Mouse (Mus musculus): ENCODE results near the gene Dag1. TPM values are rescaled to one million over a fixed set of nuclear protein-coding genes. Genes with fewer than 3 reads are reported as not detected.

The Dag1 gene
- polyA plus RNA-seq, 1 experiment from 2014 or later = 58.6 TPM

DNA sequence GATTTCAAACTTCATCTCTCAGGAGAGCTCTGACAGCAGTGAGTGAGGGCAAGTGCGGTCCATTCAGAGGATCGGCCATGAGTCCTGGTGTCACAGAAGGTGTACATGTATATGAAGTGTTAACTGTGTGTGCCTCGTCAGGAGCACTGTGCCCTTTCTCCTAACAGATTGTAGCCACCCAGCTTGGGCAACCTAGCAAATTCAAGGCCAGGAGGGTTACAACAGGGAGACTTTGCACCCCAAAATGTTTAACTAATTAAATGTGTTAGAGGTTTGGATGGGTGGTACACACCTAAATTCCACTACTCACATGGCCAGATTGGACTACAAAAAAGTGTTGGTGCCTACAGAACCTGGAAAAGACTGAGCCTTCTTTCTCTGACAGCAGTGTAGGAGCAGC, 42.2 kb downstream of the Dag1 start:
- H3K9ac ChIP-seq (replicated peaks; ENCODE audit: low read depth, low read length) = no peak overlapping the region
- 93% methylated on average over 3 of the region's 3 CpGs for WGBS
- no peak overlapping the region for H3K27ac ChIP-seq (ENCODE audit: low read depth, low read length)
- H3K9me3 ChIP-seq (ENCODE audit: control insufficient read depth, low read length) = no peaks in the 10 kb centered on the region
- H3K4me1 ChIP-seq (ENCODE audit: control insufficient read depth, insufficient read depth, low read length) = no peaks in the 10 kb centered on the region
- H3K27me3 ChIP-seq (ENCODE audit: control insufficient read depth, insufficient read depth, low read length) = no peaks in the 10 kb centered on the region
- H3K4me3 ChIP-seq (ENCODE audit: low read depth, low read length) = no peak overlapping the region
- ATAC-seq (ENCODE audit: low read depth) = no peak
- H3K36me3 ChIP-seq (ENCODE audit: control insufficient read depth, insufficient read depth, low read length) = 0 out of 2 replicates have a peak, but pooled peaks cover 9% of the 10 kb centered on the region
- H3K4me2 ChIP-seq (ENCODE audit: low read depth, low read length) = no peak overlapping the region

DNA sequence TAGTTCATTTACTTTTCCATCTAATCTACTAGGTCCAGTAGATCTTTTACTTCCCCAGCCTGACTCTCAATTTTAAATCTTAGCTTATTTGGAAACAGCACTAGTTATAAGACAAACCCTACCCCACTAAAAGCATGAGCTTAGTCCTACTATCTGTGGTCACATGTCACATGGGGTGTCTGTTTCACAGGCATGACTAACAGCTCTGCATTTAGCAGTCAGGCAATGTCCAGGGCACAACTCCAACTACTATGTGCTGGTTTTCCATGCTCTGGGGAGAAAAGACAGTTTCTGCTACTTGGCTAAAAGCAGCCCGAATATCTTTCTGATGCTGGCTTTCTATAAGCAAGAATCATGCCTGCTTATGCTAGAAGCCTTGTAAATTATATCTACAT, 43.4 kb downstream of the Dag1 start:
- no peaks in the 10 kb centered on the region for H3K27me3 ChIP-seq (ENCODE audit: control insufficient read depth, insufficient read depth, low read length)
- no peak overlapping the region for H3K4me2 ChIP-seq (ENCODE audit: low read depth, low read length)
- H3K27ac ChIP-seq (ENCODE audit: low read depth, low read length) = no peak overlapping the region
- no peaks in the 10 kb centered on the region for H3K4me1 ChIP-seq (ENCODE audit: control insufficient read depth, insufficient read depth, low read length)
- H3K4me3 ChIP-seq (ENCODE audit: low read depth, low read length) = no peak overlapping the region
- WGBS = 88% methylated on average over 1 of the region's 1 CpGs
- no peak overlapping the region for H3K9ac ChIP-seq (replicated peaks; ENCODE audit: low read depth, low read length)
- no peaks in the 10 kb centered on the region for H3K9me3 ChIP-seq (ENCODE audit: control insufficient read depth, low read length)
- 0 out of 2 replicates have a peak, but pooled peaks cover 9% of the 10 kb centered on the region for H3K36me3 ChIP-seq (ENCODE audit: control insufficient read depth, insufficient read depth, low read length)
- ATAC-seq (ENCODE audit: low read depth) = no peak

DNA sequence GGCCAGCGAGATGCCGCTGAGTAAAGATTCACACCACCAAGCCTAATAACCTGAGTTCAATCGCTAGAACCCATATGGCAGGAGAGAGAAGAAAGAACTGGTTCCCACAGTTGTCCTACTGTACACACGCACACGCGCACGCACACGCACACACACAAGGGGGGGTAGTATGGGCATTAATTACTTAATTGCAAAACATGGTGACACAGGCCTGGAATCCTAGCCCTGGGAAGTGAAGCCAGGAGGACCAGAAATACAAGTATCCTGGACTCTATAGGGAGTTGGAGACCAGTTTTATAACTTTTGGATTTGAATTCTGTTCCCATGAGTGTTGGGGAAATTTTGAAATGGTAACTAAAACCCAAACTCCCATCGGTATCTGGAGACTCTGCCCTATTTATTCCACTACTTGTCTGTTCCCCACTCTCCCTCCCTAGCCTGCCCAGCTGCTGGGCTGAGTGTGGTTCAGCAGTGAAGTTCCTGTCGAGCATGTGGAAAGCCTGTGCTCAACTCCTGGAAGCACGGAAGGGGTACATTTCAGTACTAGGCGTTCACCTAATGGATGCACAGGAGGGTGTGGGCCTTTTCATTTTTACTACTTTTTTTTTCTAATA, 43.9 kb downstream of the Dag1 start:
- Histone ChIP-seq H3K36me3 (ENCODE audit: control insufficient read depth, insufficient read depth, low read length) (0 out of 2 replicates have a peak, but pooled peaks cover 9% of the 10 kb centered on the region), H3K4me1 (ENCODE audit: control insufficient read depth, insufficient read depth, low read length) (no peaks in the 10 kb centered on the region), H3K9me3 (ENCODE audit: control insufficient read depth, low read length) (no peaks in the 10 kb centered on the region), H3K4me2 (ENCODE audit: low read depth, low read length) (no peak overlapping the region), H3K27me3 (ENCODE audit: control insufficient read depth, insufficient read depth, low read length) (no peaks in the 10 kb centered on the region), H3K27ac (ENCODE audit: low read depth, low read length) (no peak overlapping the region), H3K9ac (replicated peaks; ENCODE audit: low read depth, low read length) (no peak overlapping the region), H3K4me3 (ENCODE audit: low read depth, low read length) (no peak overlapping the region)
- no peak for ATAC-seq (ENCODE audit: low read depth)
- WGBS = 87% methylated on average over 12 of the region's 12 CpGs

DNA sequence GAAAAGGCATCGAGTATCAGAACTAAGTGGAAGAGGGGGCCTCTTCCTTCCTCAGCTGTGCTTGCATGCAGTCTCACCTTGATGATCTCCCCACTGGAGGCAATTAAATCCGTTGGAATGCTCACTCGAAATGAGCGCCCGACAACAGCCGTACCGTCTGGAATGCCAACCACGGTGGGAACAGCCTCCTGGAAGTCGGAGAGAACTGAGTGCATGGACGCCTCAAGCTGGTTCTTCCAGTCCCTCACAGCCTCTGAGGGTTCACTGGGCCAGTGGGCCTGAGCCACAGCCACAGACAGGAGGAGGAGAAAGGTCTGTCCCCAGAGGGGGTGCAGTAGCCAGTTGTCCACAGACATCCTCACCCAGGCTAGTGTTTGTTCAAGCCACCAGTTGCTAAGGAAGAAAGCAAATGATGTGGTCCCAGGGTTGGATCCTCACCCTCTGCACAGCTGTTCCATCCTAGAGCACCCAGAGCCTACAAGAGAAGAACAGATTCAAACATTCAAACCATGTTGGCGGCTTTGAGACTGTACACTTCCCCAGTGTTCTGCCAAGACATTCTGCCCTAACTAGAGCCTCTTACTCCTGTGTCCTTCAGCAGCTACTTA, 45.7 kb downstream of the Dag1 start:
- 0 out of 2 replicates have a peak, but pooled peaks cover 9% of the 10 kb centered on the region for H3K36me3 ChIP-seq (ENCODE audit: control insufficient read depth, insufficient read depth, low read length)
- ATAC-seq (ENCODE audit: low read depth) = no peak
- H3K9me3 ChIP-seq (ENCODE audit: control insufficient read depth, low read length) = no peaks in the 10 kb centered on the region
- H3K4me1 ChIP-seq (ENCODE audit: control insufficient read depth, insufficient read depth, low read length) = peaks cover 11% of the 10 kb centered on the region
- no peak overlapping the region for H3K9ac ChIP-seq (replicated peaks; ENCODE audit: low read depth, low read length)
- H3K27me3 ChIP-seq (ENCODE audit: control insufficient read depth, insufficient read depth, low read length) = no peaks in the 10 kb centered on the region
- no peak overlapping the region for H3K27ac ChIP-seq (ENCODE audit: low read depth, low read length)
- H3K4me2 ChIP-seq (ENCODE audit: low read depth, low read length) = no peak overlapping the region
- WGBS = 78% methylated on average over 11 of the region's 11 CpGs
- no peak overlapping the region for H3K4me3 ChIP-seq (ENCODE audit: low read depth, low read length)

DNA sequence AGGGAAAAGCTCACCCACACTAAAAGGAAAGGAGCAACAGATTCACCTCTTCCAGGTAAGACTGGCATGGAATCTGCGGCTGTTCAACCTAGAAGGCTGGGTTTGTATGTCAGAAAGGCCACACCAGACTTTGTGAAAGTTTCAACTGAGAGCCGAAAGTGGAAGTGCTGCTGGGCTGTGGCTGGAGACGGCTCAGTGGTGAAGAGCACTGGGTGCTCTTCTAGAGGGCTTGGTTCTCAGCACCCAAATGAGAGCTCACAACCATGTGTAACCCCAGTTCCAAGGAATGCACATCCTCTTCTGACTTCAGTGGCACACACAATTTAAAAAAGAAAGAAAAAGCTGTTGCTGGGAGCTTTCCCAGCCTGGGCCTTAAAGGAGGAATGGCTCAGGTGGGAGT, 46.4 kb downstream of the Dag1 start:
- no peaks in the 10 kb centered on the region for H3K27me3 ChIP-seq (ENCODE audit: control insufficient read depth, insufficient read depth, low read length)
- WGBS = 100% methylated on average over 3 of the region's 3 CpGs
- H3K4me1 ChIP-seq (ENCODE audit: control insufficient read depth, insufficient read depth, low read length) = peaks cover 13% of the 10 kb centered on the region
- H3K4me3 ChIP-seq (ENCODE audit: low read depth, low read length) = no peak overlapping the region
- no peak for ATAC-seq (ENCODE audit: low read depth)
- H3K9ac ChIP-seq (replicated peaks; ENCODE audit: low read depth, low read length) = no peak overlapping the region
- 0 out of 2 replicates have a peak, but pooled peaks cover 9% of the 10 kb centered on the region for H3K36me3 ChIP-seq (ENCODE audit: control insufficient read depth, insufficient read depth, low read length)
- H3K9me3 ChIP-seq (ENCODE audit: control insufficient read depth, low read length) = no peaks in the 10 kb centered on the region
- no peak overlapping the region for H3K4me2 ChIP-seq (ENCODE audit: low read depth, low read length)
- H3K27ac ChIP-seq (ENCODE audit: low read depth, low read length) = no peak overlapping the region

DNA sequence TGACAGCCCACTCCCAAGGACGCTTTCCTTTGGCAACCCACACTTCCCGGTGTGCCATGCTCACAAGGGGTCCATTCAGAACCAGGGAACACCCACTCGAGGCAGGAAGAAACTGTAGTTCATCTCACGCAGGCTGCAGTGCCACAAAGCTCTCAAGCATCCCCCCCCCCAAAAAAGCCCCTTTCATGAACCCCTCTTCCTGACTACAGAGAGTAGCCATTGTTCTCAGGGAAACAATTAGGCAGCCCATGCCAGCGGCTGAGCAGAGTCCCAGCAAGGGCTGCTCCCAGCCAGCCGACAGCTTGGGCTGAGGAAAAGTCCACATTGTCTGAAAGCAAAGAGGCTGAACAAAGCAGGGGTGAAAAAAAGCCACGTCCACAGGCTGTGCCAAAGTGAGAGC, 50.7 kb downstream of the Dag1 start:
- Histone ChIP-seq H3K9me3 (ENCODE audit: control insufficient read depth, low read length) (no peaks in the 10 kb centered on the region), H3K27ac (ENCODE audit: low read depth, low read length) (peak overlapping the region; percentile 49), H3K4me2 (ENCODE audit: low read depth, low read length) (no peak overlapping the region), H3K36me3 (ENCODE audit: control insufficient read depth, insufficient read depth, low read length) (peaks cover 22% of the 10 kb centered on the region), H3K4me1 (ENCODE audit: control insufficient read depth, insufficient read depth, low read length) (peaks cover 13% of the 10 kb centered on the region), H3K9ac (replicated peaks; ENCODE audit: low read depth, low read length) (peak overlapping the region; percentile 39; the same call in 1 of the 2 replicates), H3K27me3 (ENCODE audit: control insufficient read depth, insufficient read depth, low read length) (no peaks in the 10 kb centered on the region), H3K4me3 (ENCODE audit: low read depth, low read length) (no peak overlapping the region)
- peak; percentile 69 for ATAC-seq (ENCODE audit: low read depth)
- WGBS = 7% methylated on average over 7 of the region's 7 CpGs

DNA sequence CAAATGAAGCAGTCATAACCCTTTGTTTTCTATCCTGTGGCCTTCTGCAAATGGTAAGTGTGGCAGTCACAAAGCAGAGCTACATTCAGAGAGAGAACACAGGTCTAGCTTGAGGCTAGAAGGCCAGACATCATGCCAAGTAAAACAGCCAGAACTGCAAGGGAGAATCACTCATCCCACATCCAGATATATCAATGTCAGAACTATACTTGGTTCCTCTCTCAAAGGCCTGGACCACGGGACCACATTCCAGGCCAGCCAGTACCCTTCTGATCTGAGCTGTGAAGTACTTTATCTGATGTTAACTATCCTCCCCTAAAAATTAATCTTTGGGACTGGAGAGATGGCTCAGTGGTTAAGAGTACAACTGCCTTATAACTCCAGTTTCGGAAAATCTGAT, 51.3 kb downstream of the Dag1 start:
- Histone ChIP-seq H3K27ac (ENCODE audit: low read depth, low read length) (no peak overlapping the region), H3K9ac (replicated peaks; ENCODE audit: low read depth, low read length) (no peak overlapping the region), H3K9me3 (ENCODE audit: control insufficient read depth, low read length) (no peaks in the 10 kb centered on the region), H3K4me2 (ENCODE audit: low read depth, low read length) (no peak overlapping the region), H3K4me3 (ENCODE audit: low read depth, low read length) (no peak overlapping the region), H3K4me1 (ENCODE audit: control insufficient read depth, insufficient read depth, low read length) (peaks cover 13% of the 10 kb centered on the region), H3K27me3 (ENCODE audit: control insufficient read depth, insufficient read depth, low read length) (no peaks in the 10 kb centered on the region), H3K36me3 (ENCODE audit: control insufficient read depth, insufficient read depth, low read length) (peaks cover 22% of the 10 kb centered on the region)
- no peak for ATAC-seq (ENCODE audit: low read depth)
- WGBS = 77% methylated on average over 2 of the region's 2 CpGs

DNA sequence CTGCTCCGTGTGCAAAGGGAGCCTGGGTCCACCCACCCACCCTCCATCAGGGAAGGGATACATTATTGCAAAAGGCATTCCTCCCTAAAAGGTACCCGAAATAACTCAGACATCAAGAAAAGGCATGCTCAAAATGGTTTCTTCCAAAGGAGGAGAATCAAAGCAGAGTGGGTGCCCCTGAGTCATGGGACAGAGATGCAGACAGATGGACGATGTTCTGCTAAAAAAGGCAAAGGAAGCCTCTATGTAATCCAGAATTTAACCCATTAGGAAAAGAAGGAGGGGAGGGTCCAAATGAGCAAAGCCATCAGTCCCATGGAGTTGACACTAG, 58.2 kb downstream of the Dag1 start:
- Histone ChIP-seq H3K36me3 (ENCODE audit: control insufficient read depth, insufficient read depth, low read length) (peaks cover 28% of the 10 kb centered on the region), H3K9me3 (ENCODE audit: control insufficient read depth, low read length) (no peaks in the 10 kb centered on the region), H3K4me2 (ENCODE audit: low read depth, low read length) (no peak overlapping the region), H3K4me3 (ENCODE audit: low read depth, low read length) (no peak overlapping the region), H3K27ac (ENCODE audit: low read depth, low read length) (no peak overlapping the region), H3K27me3 (ENCODE audit: control insufficient read depth, insufficient read depth, low read length) (no peaks in the 10 kb centered on the region), H3K9ac (replicated peaks; ENCODE audit: low read depth, low read length) (no peak overlapping the region), H3K4me1 (ENCODE audit: control insufficient read depth, insufficient read depth, low read length) (peaks cover 14% of the 10 kb centered on the region)
- 88% methylated on average over 3 of the region's 3 CpGs for WGBS
- ATAC-seq (ENCODE audit: low read depth) = no peak

DNA sequence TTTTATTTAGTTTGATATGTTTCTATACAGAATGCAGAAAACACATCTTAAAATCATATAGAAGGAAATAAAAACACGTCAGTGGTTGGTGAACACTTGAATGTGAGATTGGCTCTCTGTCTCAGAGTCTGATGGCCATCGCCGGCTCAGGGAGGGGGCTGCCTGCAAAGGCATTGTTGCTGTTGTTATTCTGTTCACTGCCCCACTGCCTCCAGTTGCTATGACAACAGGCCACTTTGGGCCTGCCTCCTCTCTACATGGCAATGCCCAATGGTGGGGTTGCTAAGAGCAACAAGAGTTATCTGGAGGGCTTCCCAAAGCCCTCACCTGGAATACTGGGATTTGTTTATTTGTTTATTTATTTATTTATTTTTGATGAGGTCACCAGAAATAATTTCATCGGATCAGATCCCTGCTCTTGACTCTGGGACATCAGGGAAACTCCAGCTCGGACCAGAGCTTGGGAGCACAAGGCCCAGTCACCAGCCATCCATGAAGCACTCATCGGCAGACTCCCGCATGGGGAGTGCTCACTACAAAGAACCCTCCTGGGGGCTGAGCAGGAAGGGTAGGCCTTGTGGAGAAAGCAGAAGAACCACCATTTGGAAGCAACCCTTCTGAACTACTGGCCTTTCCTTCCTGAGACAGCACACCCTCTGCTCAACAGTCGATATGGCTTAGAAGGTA, 58.7 kb downstream of the Dag1 start:
- Histone ChIP-seq H3K4me2 (ENCODE audit: low read depth, low read length) (no peak overlapping the region), H3K9ac (replicated peaks; ENCODE audit: low read depth, low read length) (no peak overlapping the region), H3K4me1 (ENCODE audit: control insufficient read depth, insufficient read depth, low read length) (peaks cover 14% of the 10 kb centered on the region), H3K27ac (ENCODE audit: low read depth, low read length) (no peak overlapping the region), H3K36me3 (ENCODE audit: control insufficient read depth, insufficient read depth, low read length) (peaks cover 28% of the 10 kb centered on the region), H3K27me3 (ENCODE audit: control insufficient read depth, insufficient read depth, low read length) (no peaks in the 10 kb centered on the region), H3K9me3 (ENCODE audit: control insufficient read depth, low read length) (no peaks in the 10 kb centered on the region), H3K4me3 (ENCODE audit: low read depth, low read length) (no peak overlapping the region)
- 45% methylated on average over 8 of the region's 8 CpGs for WGBS
- no peak for ATAC-seq (ENCODE audit: low read depth)
